Mouse (Mus musculus): ENCODE data around the gene Zfr2. TPM values are rescaled to one million over a fixed set of nuclear protein-coding genes. Genes with fewer than 3 reads are reported as not detected.

The Zfr2 gene
- total and polyA plus RNA-seq, 3 experiments, result 0.81 to 1.4 TPM; not detected in 1

GRCm38 (mm10) chr10:81193991-81194774 lies 38.8 kb upstream of the Zfr2 start:
- TF ChIP-seq ETS1 (IDR thresholded peaks at IDR 0.05; ENCODE audit: low read depth, low read length), result no peak
- TF ChIP-seq GABPA (IDR thresholded peaks at IDR 0.05; ENCODE audit: low read depth, low read length), result no peak
- TF ChIP-seq ZNF384 (IDR thresholded peaks at IDR 0.05; ENCODE audit: low read depth, low read length), result no peak
- no peak for TF ChIP-seq SIN3A (IDR thresholded peaks at IDR 0.05; ENCODE audit: low read length)
- TF ChIP-seq MYB (IDR thresholded peaks at IDR 0.05; ENCODE audit: low read depth, low read length), result no peak
- no peak for TF ChIP-seq KAT2A (conservative IDR thresholded peaks at IDR 0.05; ENCODE audit: low read depth, low read length)
- no peak for TF ChIP-seq MYC (IDR thresholded peaks at IDR 0.05; ENCODE audit: low read depth, low read length)
- no peak for TF ChIP-seq RCOR1 (IDR thresholded peaks at IDR 0.05; ENCODE audit: low read depth, low read length)
- no peak for TF ChIP-seq GATA1 (IDR thresholded peaks at IDR 0.05; ENCODE audit: low read depth, low read length)
- H3K4me1 ChIP-seq (ENCODE audit: control insufficient read depth in 1 of 2, insufficient read depth in 2 of 2, low read length in 2 of 2), result peaks cover 0 to 14% of the 10 kb centered on the region in 2 experiments; a peak in 2 of 4 replicates
- no peaks in the 10 kb centered on the region for H3K9me3 ChIP-seq (replicated peaks; ENCODE audit: insufficient read depth, low read length)
- H3K27ac ChIP-seq (ENCODE audit: control insufficient read depth, low read depth, low read length), result no peak overlapping the region
- DNase-seq (ENCODE audit: low read depth, low spot score), result no peak
- H3K36me3 ChIP-seq (ENCODE audit: control insufficient read depth in 1 of 2, insufficient read depth in 2 of 2, low read length in 2 of 2), result no peaks in the 10 kb centered on the region
- peaks cover 3% of the 10 kb centered on the region; the same call in 1 of the 2 replicates for H3K79me2 ChIP-seq (ENCODE audit: control insufficient read depth, insufficient read depth, low read length, poor library complexity)
- H3K9ac ChIP-seq (ENCODE audit: control insufficient read depth, low read depth, low read length, poor library complexity, severe bottlenecking), result no peak overlapping the region
- H3K27me3 ChIP-seq (ENCODE audit: control insufficient read depth in 1 of 2, insufficient read depth in 2 of 2, low read length in 2 of 2), result no peaks in the 10 kb centered on the region
- H3K4me3 ChIP-seq (ENCODE audit: control insufficient read depth in 1 of 2, insufficient read depth in 1 of 2, low read depth in 2 of 2, low read length in 2 of 2), result no peak overlapping the region

GRCm38 (mm10) chr10:81195300-81195699 lies 37.7 kb upstream of the Zfr2 start:
- Histone ChIP-seq H3K27ac (ENCODE audit: control insufficient read depth, low read depth, low read length) (no peak overlapping the region), H3K4me3 (ENCODE audit: control insufficient read depth in 1 of 2, insufficient read depth in 1 of 2, low read depth in 2 of 2, low read length in 2 of 2) (no peak overlapping the region), H3K36me3 (ENCODE audit: control insufficient read depth in 1 of 2, insufficient read depth in 2 of 2, low read length in 2 of 2) (no peaks in the 10 kb centered on the region), H3K9me3 (replicated peaks; ENCODE audit: insufficient read depth, low read length) (no peaks in the 10 kb centered on the region), H3K79me2 (ENCODE audit: control insufficient read depth, insufficient read depth, low read length, poor library complexity) (peaks cover 3% of the 10 kb centered on the region; the same call in 1 of the 2 replicates), H3K9ac (ENCODE audit: control insufficient read depth, low read depth, low read length, poor library complexity, severe bottlenecking) (no peak overlapping the region), H3K27me3 (ENCODE audit: control insufficient read depth in 1 of 2, insufficient read depth in 2 of 2, low read length in 2 of 2) (no peaks in the 10 kb centered on the region), H3K4me1 (ENCODE audit: control insufficient read depth in 1 of 2, insufficient read depth in 2 of 2, low read length in 2 of 2) (peaks cover 0 to 12% of the 10 kb centered on the region in 2 experiments; a peak in 2 of 4 replicates)
- DNase-seq (ENCODE audit: low read depth, low spot score), result no peak
- TF ChIP-seq MEF2A (IDR thresholded peaks at IDR 0.05; ENCODE audit: extremely low read depth, insufficient replicate concordance, low read depth, low read length, poor library complexity, severe bottlenecking) (no peak), MYB (IDR thresholded peaks at IDR 0.05; ENCODE audit: low read depth, low read length) (no peak), POLR2AphosphoS5 (IDR thresholded peaks at IDR 0.05; ENCODE audit: borderline replicate concordance, low read depth, low read length) (no peak), ZNF384 (IDR thresholded peaks at IDR 0.05; ENCODE audit: low read depth, low read length) (no peak), SIN3A (IDR thresholded peaks at IDR 0.05; ENCODE audit: low read length) (no peak), KAT2A (conservative IDR thresholded peaks at IDR 0.05; ENCODE audit: low read depth, low read length) (no peak), HCFC1 (IDR thresholded peaks at IDR 0.05; ENCODE audit: low read depth, low read length) (no peak), POLR2AphosphoS2 (IDR thresholded peaks at IDR 0.05; ENCODE audit: low read length) (no peak), RCOR1 (IDR thresholded peaks at IDR 0.05; ENCODE audit: low read depth, low read length) (no peak), GABPA (IDR thresholded peaks at IDR 0.05; ENCODE audit: low read depth, low read length) (no peak), E2F4 (IDR thresholded peaks at IDR 0.05; ENCODE audit: borderline replicate concordance, low read depth, low read length) (no peak), CHD1 (IDR thresholded peaks at IDR 0.05; ENCODE audit: low read depth, low read length) (no peak), MAX (IDR thresholded peaks at IDR 0.05; ENCODE audit: low read length) (no peak), USF2 (IDR thresholded peaks at IDR 0.05; ENCODE audit: borderline replicate concordance in 1 of 2, insufficient read depth in 1 of 2, low read depth in 1 of 2, low read length in 2 of 2) (no peak), MXI1 (IDR thresholded peaks at IDR 0.05; ENCODE audit: low read depth, low read length) (no peak), UBTF (IDR thresholded peaks at IDR 0.05; ENCODE audit: borderline replicate concordance, insufficient read depth, low read depth, low read length) (no peak), NRF1 (IDR thresholded peaks at IDR 0.05; ENCODE audit: insufficient read depth, low read depth, low read length, poor library complexity, severe bottlenecking) (no peak)

All from MEL (cell line).